Mouse (Mus musculus) telencephalon, adult 2 months (tissue): ENCODE results near the gene Tmx4.
A peak's percentile ranks its signal among the peaks of the same experiment; 100 is the strongest.
"Not testable (repeated sequence)": the region's sequence is repeated elsewhere in the genome, so short reads cannot be mapped to it uniquely, and the experiment has no call there.

Experiments used
- DNase-seq: peaks from one replicate; pipeline ENCODE4 v3.0.0-alpha.2; 2011; ENCODE audit warnings: low read depth, low spot score

Gene Tmx4

DNA sequence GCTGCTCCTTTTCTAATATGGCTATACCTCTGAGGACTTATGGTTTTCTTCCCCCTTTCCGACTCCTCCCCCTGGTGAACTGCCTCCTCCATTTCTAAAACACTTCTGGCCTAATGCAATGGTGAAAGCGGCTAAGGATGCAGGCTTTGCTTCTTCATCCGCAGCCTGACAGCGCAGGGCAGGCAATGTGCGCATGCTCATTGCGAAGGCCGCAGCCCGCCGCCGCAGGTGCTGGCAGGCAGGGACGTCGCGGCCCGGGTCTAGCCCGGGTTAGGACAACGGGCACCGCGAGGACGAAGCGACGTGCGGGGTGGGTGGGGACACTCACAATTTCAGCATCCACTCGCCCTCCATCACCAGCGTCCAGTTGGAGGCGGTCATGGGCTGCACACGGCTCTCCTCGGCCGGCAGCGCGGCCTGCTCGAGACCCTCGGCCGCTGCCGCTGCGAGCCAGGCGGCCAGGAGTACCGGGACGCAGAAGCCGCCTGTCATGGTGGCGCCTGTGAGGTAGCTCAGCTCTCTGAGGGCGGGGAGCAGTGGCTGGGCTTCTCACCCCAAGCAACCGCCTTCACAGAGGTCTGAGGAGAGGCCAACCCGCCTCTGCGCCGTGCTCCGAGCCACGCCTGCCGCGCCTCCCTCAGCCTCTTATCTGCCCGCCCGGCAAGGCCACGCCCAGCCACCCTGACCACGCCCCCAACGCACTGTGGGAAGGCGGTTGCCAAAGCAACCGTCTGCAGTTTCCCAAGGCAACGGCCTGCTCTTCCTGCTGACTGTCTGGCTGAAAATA, at the start of gene Tmx4:
Tmx4 (minus strand) TSS at position 632 of the 787 bp plus-strand sequence.
- DNase-seq: peak; percentile 96

DNA sequence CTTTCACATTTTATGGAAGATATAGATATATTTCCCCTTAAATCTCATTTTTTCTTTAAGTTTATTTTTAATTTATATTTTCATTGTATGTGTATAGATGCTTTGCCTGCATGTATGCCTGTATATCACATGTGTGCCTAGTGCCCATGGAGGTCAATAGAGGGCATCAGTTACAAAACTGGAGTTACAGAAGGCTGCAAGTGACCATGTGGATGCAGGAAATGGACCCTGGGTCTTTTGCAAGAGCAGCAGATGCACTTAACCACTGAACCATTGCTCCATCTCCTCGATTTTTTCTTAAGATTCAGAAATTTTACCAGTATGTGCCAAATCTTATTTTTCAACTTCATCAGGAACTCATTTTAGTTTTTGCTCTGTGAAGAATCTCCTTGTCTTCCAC, 48.2 kb upstream of the Tmx4 start:
- DNase-seq: no peak

- DNase-seq: no peak
Measured at GRCm38 (mm10) chr2:134691055-134691454, 47.1 kb upstream of the Tmx4 start.

DNA sequence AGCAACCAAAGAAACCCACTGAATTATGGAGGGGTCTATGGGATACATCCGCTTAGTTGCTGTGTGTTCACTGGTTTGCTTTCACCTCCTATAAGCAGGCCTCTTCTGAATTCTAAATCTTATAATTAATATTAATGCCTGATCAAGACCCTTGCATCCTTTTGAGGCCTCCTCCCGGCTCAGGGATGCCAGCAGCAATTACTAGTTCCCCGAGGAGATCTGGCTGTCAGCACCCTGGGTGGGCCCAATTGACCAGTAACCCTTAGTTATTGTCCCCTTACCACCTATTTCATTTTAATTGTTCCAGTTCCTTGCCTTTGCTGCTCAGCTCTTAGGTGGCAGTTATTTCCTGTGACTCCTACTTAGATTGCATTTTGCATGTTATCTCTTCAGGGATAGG, 38.4 kb upstream of the Tmx4 start:
- no peak for DNase-seq

DNA sequence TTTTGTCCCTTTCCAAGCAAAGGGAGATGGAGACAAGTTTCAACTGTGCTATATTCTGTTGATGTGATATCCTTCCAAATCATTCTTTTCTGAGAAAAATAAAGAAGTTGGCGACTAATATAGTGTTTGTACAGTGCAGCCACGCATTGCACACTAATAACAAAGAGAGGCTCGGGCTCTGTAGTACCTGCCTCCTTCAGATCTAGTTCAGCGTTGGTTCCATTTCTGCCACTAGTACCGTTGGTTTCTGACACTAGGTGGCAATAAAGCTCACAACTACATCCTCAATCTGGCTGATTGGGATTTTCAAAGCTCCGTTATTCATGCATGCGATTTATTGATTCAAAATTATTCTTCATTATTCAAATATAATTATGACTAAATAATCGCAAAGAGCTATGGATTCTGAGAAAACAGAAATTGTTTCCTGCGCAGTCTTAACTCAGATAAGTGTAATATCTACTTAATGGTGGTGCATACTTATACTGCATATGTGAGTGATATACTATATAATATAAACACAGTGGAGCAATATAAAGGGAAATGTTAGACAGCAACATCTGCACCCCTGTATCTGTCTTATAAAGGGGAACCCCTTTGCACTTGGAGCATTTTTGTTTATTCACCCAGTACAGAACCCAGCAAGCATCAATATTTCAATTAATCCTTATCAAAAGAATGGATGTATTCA, 37.5 kb upstream of the Tmx4 start:
- peak; percentile 53 for DNase-seq

DNA sequence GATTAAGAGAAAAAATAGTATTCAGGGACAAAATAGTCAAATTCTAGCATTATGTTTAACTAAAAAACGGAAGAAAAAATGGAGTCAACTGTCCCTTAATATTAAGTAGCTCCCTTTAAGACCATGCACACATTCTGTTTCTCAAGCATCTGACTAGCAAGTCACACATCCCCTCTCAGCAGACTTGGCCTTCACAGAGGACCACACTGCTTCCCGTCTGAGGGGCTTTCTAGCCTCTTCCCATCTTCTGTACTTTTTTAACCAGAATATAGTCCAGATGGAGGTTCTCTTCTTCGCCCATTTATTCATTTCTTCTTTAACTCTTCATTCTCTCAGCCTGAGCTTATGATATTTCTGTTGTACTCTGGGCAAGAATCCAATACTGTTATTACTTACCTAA, 35.6 kb upstream of the Tmx4 start:
- no peak for DNase-seq

DNA sequence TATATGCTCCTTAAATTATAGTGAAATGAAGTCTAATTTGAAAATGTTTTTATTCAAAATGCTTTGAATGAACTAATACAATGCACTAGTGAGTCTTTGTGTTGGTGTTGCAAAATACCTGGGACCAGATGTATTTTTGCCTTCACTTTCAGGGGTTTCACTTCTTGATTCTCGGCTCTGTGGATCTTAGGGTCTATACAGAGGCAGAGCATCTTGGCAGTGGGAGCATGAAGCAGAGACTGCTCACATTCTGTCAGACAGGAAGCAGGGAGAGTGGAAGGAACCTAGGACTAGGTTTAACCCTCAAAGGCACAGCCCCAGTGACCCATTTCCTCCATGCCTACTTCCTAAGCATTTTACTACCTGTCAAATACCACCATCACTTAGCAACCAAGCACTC, 31.5 kb upstream of the Tmx4 start:
- DNase-seq: no peak

DNA sequence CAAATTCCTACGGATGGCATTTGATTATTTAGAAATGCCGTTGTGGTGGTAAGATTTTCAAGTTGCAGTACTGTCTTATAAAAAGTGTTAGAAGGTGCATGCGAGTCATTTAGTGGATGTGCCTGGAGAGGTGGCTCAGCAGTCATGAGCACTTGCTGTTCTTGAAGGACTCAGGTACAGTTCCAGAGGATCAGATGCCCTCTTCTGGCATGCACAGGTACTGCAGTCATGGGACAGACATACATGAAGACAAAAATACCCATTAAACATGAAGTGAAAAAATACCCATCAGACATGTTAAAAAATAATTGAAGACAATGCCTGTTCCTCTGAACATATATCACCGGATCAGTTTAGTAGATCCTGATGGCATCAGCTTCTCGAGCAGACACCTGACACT, 29.7 kb upstream of the Tmx4 start:
- DNase-seq: no peak

DNA sequence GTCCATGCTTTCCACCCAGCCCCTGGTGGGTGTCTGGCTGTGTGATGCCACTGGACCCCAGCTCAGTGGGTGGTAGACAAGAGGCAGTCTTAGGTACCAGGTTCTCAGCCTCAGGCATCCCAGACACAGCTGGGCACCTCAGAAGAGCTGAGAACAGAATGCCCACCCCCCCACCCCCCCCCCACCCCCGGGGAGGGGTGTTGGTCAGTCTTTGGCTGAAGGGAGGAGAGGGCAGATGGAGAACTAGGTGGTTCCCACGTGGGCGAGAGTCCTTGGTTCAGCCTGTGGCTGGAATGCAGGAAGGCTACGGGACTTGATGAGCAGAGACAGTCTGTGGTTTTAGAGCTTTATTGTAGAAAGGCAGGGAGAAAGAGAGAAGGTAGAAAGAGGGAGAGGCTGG, 12.5 kb upstream of the Tmx4 start:
- no peak for DNase-seq

- DNase-seq: no peak
Measured at GRCm38 (mm10) chr2:134654668-134655067, 10.7 kb upstream of the Tmx4 start.

DNA sequence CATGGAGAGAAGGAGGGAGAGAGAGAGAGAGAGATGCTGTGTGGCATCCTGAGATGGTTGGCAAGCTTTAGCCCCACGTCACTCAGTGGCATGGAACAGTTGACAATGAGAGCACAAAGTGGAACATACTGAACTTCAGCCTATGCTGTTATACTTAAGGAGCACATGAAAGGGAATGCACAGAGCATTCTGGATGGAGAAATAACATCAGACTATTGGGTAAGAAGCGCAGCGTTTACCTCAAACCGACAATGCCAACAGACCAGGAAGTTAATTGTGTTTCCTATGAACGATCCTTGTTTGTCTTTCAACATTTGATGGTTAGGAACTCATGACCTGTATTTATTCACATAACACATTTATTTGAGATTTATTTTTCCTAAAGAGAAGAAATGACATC, 8.8 kb upstream of the Tmx4 start:
- no peak for DNase-seq

DNA sequence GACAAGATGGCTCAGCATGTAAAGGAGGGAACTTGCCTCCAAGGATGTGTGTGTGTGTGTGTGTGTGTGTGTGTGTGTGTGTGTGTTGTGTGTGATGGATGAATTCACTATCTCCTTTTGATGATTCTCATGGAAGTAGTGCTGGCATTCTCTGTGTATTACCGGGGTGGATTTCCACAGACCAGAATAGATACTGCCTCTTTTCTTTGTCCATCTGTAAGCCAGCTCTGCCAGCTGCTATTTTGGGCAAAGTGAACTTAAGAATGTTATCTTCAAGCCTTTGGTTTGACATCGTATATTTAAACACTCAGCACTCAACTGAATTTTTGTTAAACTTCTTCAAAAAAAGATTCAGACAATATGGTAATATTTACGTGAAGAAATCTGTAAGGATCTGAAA, 5.1 kb upstream of the Tmx4 start:
- DNase-seq: peak; percentile 76

GRCm38 (mm10) chr2:134645752-134646151, 1.8 kb upstream of the Tmx4 start:
- DNase-seq: no peak

- DNase-seq: no peak
Measured at GRCm38 (mm10) chr2:134645166-134645565, 1.2 kb upstream of the Tmx4 start.

DNA sequence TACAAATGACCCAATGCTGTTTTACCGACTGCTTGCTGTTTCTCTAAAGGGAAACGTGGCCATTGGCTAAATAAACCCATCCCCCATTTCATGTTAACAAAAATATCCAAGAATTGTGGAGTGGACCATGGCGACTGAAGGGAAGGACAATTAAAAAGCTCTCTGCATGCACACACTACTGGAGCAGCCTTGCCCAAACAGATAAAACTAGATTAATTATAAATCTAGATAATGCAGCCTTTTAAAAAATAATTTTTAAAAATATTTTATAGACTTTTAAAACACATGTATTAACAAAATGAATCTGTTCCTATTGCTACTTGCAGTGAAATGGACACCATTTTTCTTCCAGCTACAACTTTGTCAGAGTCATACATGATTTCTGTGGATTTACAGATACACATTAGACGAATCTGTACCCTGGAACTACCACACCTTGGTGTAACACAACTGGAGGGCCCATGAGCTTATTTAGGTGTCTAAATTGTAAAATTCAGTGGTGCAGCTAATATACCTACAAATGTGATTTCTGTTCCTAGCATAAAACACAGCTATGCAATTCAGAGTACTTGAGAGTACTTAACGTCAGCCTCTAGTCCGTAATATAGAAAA, 462 bp upstream of the Tmx4 start:
- no peak for DNase-seq

- DNase-seq: no peak
Measured at GRCm38 (mm10) chr2:134642377-134642776, 1.6 kb downstream of the Tmx4 start.

DNA sequence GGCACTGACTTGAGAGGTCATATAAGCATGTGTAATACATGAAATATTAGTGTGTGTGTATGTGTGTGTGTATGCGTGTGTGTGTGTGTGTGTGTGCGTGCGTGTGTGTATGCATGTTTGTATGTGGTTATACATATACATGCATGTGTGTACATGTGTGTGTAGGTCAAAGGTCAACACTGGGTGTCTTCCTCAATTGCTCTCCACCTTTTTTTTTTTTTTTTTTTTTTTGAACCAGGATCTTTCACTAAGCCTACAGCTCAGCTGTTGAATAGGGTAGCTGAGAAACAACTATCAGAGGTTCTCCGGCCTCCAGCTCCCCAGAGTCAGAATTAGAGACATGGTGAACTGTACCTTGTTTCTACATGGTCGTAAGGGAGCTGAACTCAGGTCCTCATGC, 2.6 kb downstream of the Tmx4 start:
- no peak for DNase-seq

- no peak for DNase-seq
Measured at GRCm38 (mm10) chr2:134640398-134640797, 3.5 kb downstream of the Tmx4 start.

DNA sequence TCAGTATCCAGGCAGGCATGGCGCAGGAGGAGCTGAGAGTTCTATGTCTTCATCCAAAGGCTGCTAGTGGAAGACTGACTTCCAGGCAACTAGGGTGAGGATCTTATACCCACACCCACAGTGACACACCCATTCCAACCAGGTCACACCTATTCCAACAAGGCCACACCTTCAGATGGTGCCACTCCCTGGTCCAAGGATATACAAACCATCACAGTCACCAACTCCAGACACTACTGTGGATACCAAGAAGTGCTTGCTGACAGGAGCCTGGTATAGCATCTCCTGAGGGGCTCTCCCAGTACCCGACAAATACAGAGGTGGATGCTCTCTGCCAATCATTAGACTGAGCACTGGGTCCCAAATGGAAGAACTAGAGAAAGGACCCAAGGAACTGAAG, 15.4 kb downstream of the Tmx4 start:
- DNase-seq: not testable (repeated sequence)

DNA sequence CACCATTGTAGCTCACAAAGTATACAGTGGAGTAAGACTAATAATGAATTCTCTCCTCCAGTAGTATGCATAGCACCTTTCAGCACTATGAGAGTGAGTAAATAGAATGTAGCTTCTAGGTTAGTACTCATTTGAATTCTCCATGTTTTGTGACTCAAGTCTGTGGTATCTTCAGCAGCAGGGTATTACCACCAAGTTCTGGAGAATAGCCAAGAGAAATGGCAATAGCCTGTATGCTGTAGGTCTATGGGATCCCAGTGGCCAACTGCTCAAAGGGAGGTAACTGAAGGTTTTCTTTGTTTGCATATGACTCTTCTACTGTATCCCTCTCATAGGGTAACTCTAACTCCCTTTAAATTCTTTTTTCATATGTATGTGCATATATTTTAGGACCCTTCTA, 39.0 kb downstream of the Tmx4 start:
- no peak for DNase-seq

DNA sequence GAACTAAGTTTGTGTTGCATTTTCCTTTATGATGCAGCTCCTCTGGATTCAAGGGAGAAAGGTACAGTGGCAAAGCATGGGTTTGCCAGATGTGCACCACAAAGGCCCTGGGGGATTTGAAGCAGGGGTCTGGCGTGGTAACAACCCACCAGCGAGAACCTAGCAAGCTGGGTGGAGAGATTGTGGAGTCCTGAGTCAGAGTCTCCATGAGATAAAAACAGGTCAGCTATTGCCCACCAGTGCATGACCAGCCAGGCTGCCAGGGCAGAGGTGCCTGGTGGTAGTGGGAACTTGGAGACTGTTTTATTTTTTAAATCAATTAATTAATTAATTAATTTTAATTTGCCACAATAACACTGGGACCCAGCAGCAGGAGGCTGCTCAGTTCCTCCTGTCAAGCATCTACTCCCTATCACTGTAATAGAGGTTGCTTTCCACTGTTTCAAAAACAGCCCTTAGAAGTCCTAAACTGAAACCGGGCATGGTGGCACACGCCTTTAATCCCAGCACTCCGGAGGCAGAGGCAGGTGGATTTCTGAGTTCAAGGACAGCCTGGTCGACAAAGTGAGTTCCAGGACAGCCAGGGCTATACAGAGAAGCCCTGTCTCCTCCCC, 52.8 kb downstream of the Tmx4 start:
- DNase-seq: no peak

GRCm38 (mm10) chr2:134585243-134585642, 58.7 kb downstream of the Tmx4 start:
- DNase-seq: no peak
